Mouse (Mus musculus): ENCODE results near the gene Gm4131. TPM values are rescaled to one million over a fixed set of nuclear protein-coding genes. Genes with fewer than 3 reads are reported as not detected.

The Gm4131 gene
- polyA plus RNA-seq, 1 experiment from 2014 or later: not detected

GRCm38 (mm10) chr14:62488270-62488669, 78.5 kb downstream of the Gm4131 start:
- ATAC-seq (replicated peaks; ENCODE audit: low FRiP score): no peak
- Histone ChIP-seq H3K4me3 (replicated peaks) (no peak overlapping the region), H3K27ac (no peak overlapping the region), H3K4me1 (0 out of 2 replicates have a peak, but pooled peaks cover 5% of the 10 kb centered on the region), H3K9ac (no peak overlapping the region), H3K4me2 (no peak overlapping the region), H3K27me3 (no peaks in the 10 kb centered on the region), H3K9me3 (replicated peaks) (no peaks in the 10 kb centered on the region), H3K36me3 (no peaks in the 10 kb centered on the region)
- 95% methylated on average over 7 of the region's 7 CpGs for WGBS

- no peak overlapping the region for H3K9ac ChIP-seq
- H3K4me3 ChIP-seq (replicated peaks): no peak overlapping the region
- no peaks in the 10 kb centered on the region for H3K4me1 ChIP-seq
- H3K9me3 ChIP-seq (replicated peaks): no peaks in the 10 kb centered on the region
- H3K27ac ChIP-seq: no peak overlapping the region
- H3K27me3 ChIP-seq: no peaks in the 10 kb centered on the region
- H3K4me2 ChIP-seq: no peak overlapping the region
- 41% methylated on average over 8 of the region's 8 CpGs for WGBS
- no peak for ATAC-seq (replicated peaks; ENCODE audit: low FRiP score)
- no peaks in the 10 kb centered on the region for H3K36me3 ChIP-seq
Measured at GRCm38 (mm10) chr14:62481381-62481780, 85.3 kb downstream of the Gm4131 start.

- 48% methylated on average over 6 of the region's 6 CpGs for WGBS
- H3K36me3 ChIP-seq: no peaks in the 10 kb centered on the region
- no peak overlapping the region for H3K4me2 ChIP-seq
- H3K9ac ChIP-seq: no peak overlapping the region
- no peak overlapping the region for H3K4me3 ChIP-seq (replicated peaks)
- ATAC-seq (replicated peaks; ENCODE audit: low FRiP score): no peak
- no peaks in the 10 kb centered on the region for H3K4me1 ChIP-seq
- H3K27me3 ChIP-seq: no peaks in the 10 kb centered on the region
- H3K27ac ChIP-seq: no peak overlapping the region
- no peaks in the 10 kb centered on the region for H3K9me3 ChIP-seq (replicated peaks)
Measured at GRCm38 (mm10) chr14:62479395-62479794, 87.3 kb downstream of the Gm4131 start.

GRCm38 (mm10) chr14:62474481-62474880, 92.2 kb downstream of the Gm4131 start:
- no peak overlapping the region for H3K27ac ChIP-seq
- no peak overlapping the region for H3K9ac ChIP-seq
- no peak overlapping the region for H3K4me3 ChIP-seq (replicated peaks)
- 62% methylated on average over 1 of the region's 1 CpGs for WGBS
- ATAC-seq (replicated peaks; ENCODE audit: low FRiP score): no peak
- H3K9me3 ChIP-seq (replicated peaks): no peaks in the 10 kb centered on the region
- H3K4me2 ChIP-seq: no peak overlapping the region
- no peaks in the 10 kb centered on the region for H3K27me3 ChIP-seq
- no peaks in the 10 kb centered on the region for H3K36me3 ChIP-seq
- no peaks in the 10 kb centered on the region for H3K4me1 ChIP-seq

GRCm38 (mm10) chr14:62472061-62472460, 94.7 kb downstream of the Gm4131 start:
- WGBS: 84% methylated on average over 2 of the region's 2 CpGs
- Histone ChIP-seq H3K4me1 (no peaks in the 10 kb centered on the region), H3K4me3 (replicated peaks) (no peak overlapping the region), H3K27ac (no peak overlapping the region), H3K9ac (no peak overlapping the region), H3K27me3 (no peaks in the 10 kb centered on the region), H3K4me2 (no peak overlapping the region), H3K9me3 (replicated peaks) (no peaks in the 10 kb centered on the region), H3K36me3 (no peaks in the 10 kb centered on the region)
- ATAC-seq (replicated peaks; ENCODE audit: low FRiP score): no peak

- no peaks in the 10 kb centered on the region for H3K36me3 ChIP-seq
- ATAC-seq (replicated peaks; ENCODE audit: low FRiP score): no peak
- no peaks in the 10 kb centered on the region for H3K27me3 ChIP-seq
- no peaks in the 10 kb centered on the region; the same call in 1 of the 2 replicates for H3K4me1 ChIP-seq
- no peak overlapping the region for H3K27ac ChIP-seq
- H3K9me3 ChIP-seq (replicated peaks): no peaks in the 10 kb centered on the region
- no peak overlapping the region for H3K9ac ChIP-seq
- no peak overlapping the region for H3K4me2 ChIP-seq
- H3K4me3 ChIP-seq (replicated peaks): no peak overlapping the region
- 88% methylated on average over 5 of the region's 5 CpGs for WGBS
Measured at GRCm38 (mm10) chr14:62468753-62469125, 98.0 kb downstream of the Gm4131 start.

GRCm38 (mm10) chr14:62468119-62468752, 98.5 kb downstream of the Gm4131 start:
- Histone ChIP-seq H3K9me3 (replicated peaks) (no peaks in the 10 kb centered on the region), H3K27me3 (no peaks in the 10 kb centered on the region), H3K9ac (no peak overlapping the region), H3K36me3 (no peaks in the 10 kb centered on the region), H3K4me3 (replicated peaks) (no peak overlapping the region), H3K4me1 (no peaks in the 10 kb centered on the region; the same call in 1 of the 2 replicates), H3K4me2 (no peak overlapping the region), H3K27ac (no peak overlapping the region)
- no peak for ATAC-seq (replicated peaks; ENCODE audit: low FRiP score)
- WGBS: 70% methylated on average over 6 of the region's 6 CpGs

- H3K27ac ChIP-seq: 0 out of 2 replicates have a peak overlapping the region, but pooled peaks have one; percentile 6
- no peak overlapping the region for H3K9ac ChIP-seq
- no peaks in the 10 kb centered on the region for H3K36me3 ChIP-seq
- 0 out of 2 replicates have a peak overlapping the region, but pooled peaks have one; percentile 4 for H3K4me3 ChIP-seq (replicated peaks)
- 28% methylated on average over 9 of the region's 9 CpGs for WGBS
- no peaks in the 10 kb centered on the region for H3K27me3 ChIP-seq
- peak overlapping the region; percentile 35; the same call in 1 of the 2 replicates for H3K4me2 ChIP-seq
- H3K4me1 ChIP-seq: no peaks in the 10 kb centered on the region; the same call in 1 of the 2 replicates
- no peaks in the 10 kb centered on the region for H3K9me3 ChIP-seq (replicated peaks)
- ATAC-seq (replicated peaks; ENCODE audit: low FRiP score): no peak
Measured at GRCm38 (mm10) chr14:62464966-62465365, 101.8 kb downstream of the Gm4131 start.

GRCm38 (mm10) chr14:62459541-62459940, 107.2 kb downstream of the Gm4131 start:
- Histone ChIP-seq H3K36me3 (no peaks in the 10 kb centered on the region), H3K4me2 (no peak overlapping the region), H3K27ac (no peak overlapping the region), H3K9me3 (replicated peaks) (no peaks in the 10 kb centered on the region), H3K4me3 (replicated peaks) (no peak overlapping the region), H3K9ac (no peak overlapping the region), H3K27me3 (no peaks in the 10 kb centered on the region), H3K4me1 (no peaks in the 10 kb centered on the region; the same call in 1 of the 2 replicates)
- 63% methylated on average over 11 of the region's 11 CpGs for WGBS
- no peak for ATAC-seq (replicated peaks; ENCODE audit: low FRiP score)

GRCm38 (mm10) chr14:62457420-62458181, 109.1 kb downstream of the Gm4131 start:
- Histone ChIP-seq H3K27me3 (no peaks in the 10 kb centered on the region), H3K9me3 (replicated peaks) (no peaks in the 10 kb centered on the region), H3K4me1 (no peaks in the 10 kb centered on the region), H3K4me2 (peak overlapping the region; percentile 46), H3K4me3 (replicated peaks) (peak overlapping the region; percentile 21; the same call in 1 of the 2 replicates), H3K9ac (no peak overlapping the region), H3K36me3 (no peaks in the 10 kb centered on the region), H3K27ac (no peak overlapping the region)
- peak; percentile 69; the same call in 1 of the 2 replicates for ATAC-seq (replicated peaks; ENCODE audit: low FRiP score)
- 18% methylated on average over 22 of the region's 22 CpGs for WGBS

GRCm38 (mm10) chr14:62456239-62456747, 110.4 kb downstream of the Gm4131 start, which contains the start of gene Gucy1b2:
Gucy1b2 (minus strand) TSS chr14:62456289.
- H3K27ac ChIP-seq: no peak within 1 kb of the TSS
- H3K27me3 ChIP-seq: no peaks in the 10 kb centered on the region
- 76% methylated on average over 9 of the region's 9 CpGs for WGBS

GRCm38 (mm10) chr14:62455570-62455879, 111.2 kb downstream of the Gm4131 start:
- Histone ChIP-seq H3K27ac (no peak overlapping the region), H3K27me3 (no peaks in the 10 kb centered on the region), H3K4me2 (no peak overlapping the region), H3K9me3 (replicated peaks) (no peaks in the 10 kb centered on the region), H3K4me1 (no peaks in the 10 kb centered on the region), H3K9ac (no peak overlapping the region), H3K36me3 (no peaks in the 10 kb centered on the region), H3K4me3 (replicated peaks) (no peak overlapping the region)
- 78% methylated on average over 5 of the region's 5 CpGs for WGBS
- ATAC-seq (replicated peaks; ENCODE audit: low FRiP score): no peak

More at GRCm38 (mm10) chr14:62456239-62456747, 110.4 kb downstream of the Gm4131 start, which contains the start of gene Gucy1b2:
- no peaks in the 10 kb centered on the region for H3K36me3 ChIP-seq
- H3K9me3 ChIP-seq (replicated peaks): no peaks in the 10 kb centered on the region
- no peak within 1 kb of the TSS for H3K9ac ChIP-seq
- ATAC-seq (replicated peaks; ENCODE audit: low FRiP score): no peak
- H3K4me3 ChIP-seq (replicated peaks): no peak within 1 kb of the TSS
- H3K4me2 ChIP-seq: peak within 1 kb of the TSS; percentile 46
- no peaks in the 10 kb centered on the region for H3K4me1 ChIP-seq

All from kidney, embryonic 15.5 days (tissue).